Comparison of ENCODE assay signal across 7 mouse cellular contexts in the genomic region with DNA sequence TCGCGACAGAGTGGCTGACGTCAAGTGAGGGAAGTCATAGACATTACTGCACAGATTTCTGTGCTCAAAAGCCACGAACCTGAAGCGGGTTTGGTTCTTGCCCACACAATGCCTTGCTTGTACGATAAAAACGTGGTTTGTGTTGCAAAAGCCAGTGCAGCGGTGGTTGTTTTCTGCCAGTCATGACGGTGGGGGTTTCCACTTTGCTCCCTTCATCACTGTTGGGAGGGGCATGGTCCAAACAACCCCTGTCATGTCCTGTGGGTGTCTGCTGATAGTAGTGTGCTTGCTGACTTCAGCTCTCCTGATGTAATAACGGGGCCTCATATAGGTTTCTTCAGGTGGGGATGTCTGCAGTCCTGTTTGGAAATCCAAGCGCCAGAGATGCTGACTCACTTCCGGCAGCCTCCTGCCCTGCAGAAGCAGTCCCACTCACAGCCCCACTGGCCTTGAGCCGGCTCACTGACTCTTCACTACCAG. TPM values are rescaled to one million over a fixed set of nuclear protein-coding genes. Genes with fewer than 3 reads are reported as not detected.
DNase-seq lines count a peak whose midpoint lies in the region; ATAC-seq and TF ChIP-seq lines count a peak whose summit lies in the region.

No protein-coding gene starts in this region.

- H3K9ac ChIP-seq in ES-E14 (ENCODE audit: insufficient read depth, low read depth, low read length, poor library complexity, severe bottlenecking): 0 out of 2 replicates have a peak overlapping the region, but pooled peaks have one; percentile 16
- no peak overlapping the region for H3K9ac ChIP-seq in forebrain, postnatal 0 days

- no peak for ATAC-seq in forebrain, postnatal 0 days

- no peaks in the 10 kb centered on the region for H3K27me3 ChIP-seq in forebrain, postnatal 0 days (ENCODE audit: insufficient read depth, low read length)

- no peak; the same call in 1 of the 2 replicates for TF ChIP-seq CTCF in bone marrow, adult 2 months (IDR thresholded peaks at IDR 0.05; ENCODE audit: control insufficient read depth, insufficient read depth, low read length)
- TF ChIP-seq CTCF in forebrain, postnatal 0 days (IDR thresholded peaks at IDR 0.05; ENCODE audit: low read depth): no peak

- no peak overlapping the region for H3K4me2 ChIP-seq in forebrain, postnatal 0 days (ENCODE audit: low read depth)

- H3K9me3 ChIP-seq in ES-E14 (ENCODE audit: control insufficient read depth, insufficient read depth, low read depth, low read length): no peaks in the 10 kb centered on the region
- H3K9me3 ChIP-seq in forebrain, postnatal 0 days (ENCODE audit: low read length): no peaks in the 10 kb centered on the region

- peak overlapping the region; percentile 1 to 35; a peak in 1 of 4 replicates for H3K4me3 ChIP-seq in ES-E14 (ENCODE audit: insufficient read depth in 1 of 2, low read depth in 1 of 2, low read length in 2 of 2, poor library complexity in 1 of 2, severe bottlenecking in 1 of 2)
- peak overlapping the region; percentile 26 for H3K4me3 ChIP-seq in bone marrow, adult 2 months (replicated peaks; ENCODE audit: control insufficient read depth, low read depth, low read length)
- no peak overlapping the region for H3K4me3 ChIP-seq in forebrain, postnatal 0 days (ENCODE audit: low read depth, low read length)

- no peak for TF ChIP-seq POLR2A in bone marrow, adult 2 months (IDR thresholded peaks at IDR 0.05; ENCODE audit: borderline replicate concordance, control insufficient read depth, low read depth, low read length)

- no peaks in the 10 kb centered on the region for H3K36me3 ChIP-seq in ES-E14 (ENCODE audit: control insufficient read depth, insufficient read depth, low read length, poor library complexity, severe bottlenecking)
- H3K36me3 ChIP-seq in forebrain, postnatal 0 days (ENCODE audit: insufficient read depth): no peaks in the 10 kb centered on the region

- H3K27ac ChIP-seq in ES-E14 (ENCODE audit: insufficient read depth, low read depth, low read length, poor library complexity, severe bottlenecking): no peak overlapping the region; the same call in 1 of the 2 replicates
- H3K27ac ChIP-seq in bone marrow, adult 2 months (ENCODE audit: control insufficient read depth, insufficient read depth, low read depth, low read length, poor library complexity): peak overlapping the region; percentile 71
- H3K27ac ChIP-seq in forebrain, postnatal 0 days (ENCODE audit: low read depth, low read length): no peak overlapping the region

- no peak for DNase-seq in ES-E14 (ENCODE audit: low read depth, low spot score)
- peak; percentile 49 to 50 for DNase-seq in heart, postnatal 36 days
- DNase-seq in natural killer cell, adult 2 months (ENCODE audit: low spot score in 2 of 2): peak; percentile 88 to 92
- no peak for DNase-seq in forebrain, postnatal 0 days
- DNase-seq in right cerebral cortex, postnatal 36 days (ENCODE audit: low spot score in 2 of 2): no peak
- no peak for DNase-seq in right cerebral cortex, postnatal 4 days

- intact Hi-C loops in heart, postnatal 36 days (cut with DNase I): no loop called here

- H3K4me1 ChIP-seq in ES-E14 (ENCODE audit: control insufficient read depth in 2 of 2, insufficient read depth in 2 of 2, low read length in 2 of 2, poor library complexity in 1 of 2): peaks cover 22 to 24% of the 10 kb centered on the region in 2 experiments
- H3K4me1 ChIP-seq in bone marrow, adult 2 months (ENCODE audit: control insufficient read depth, insufficient read depth, low read length): peaks cover 16% of the 10 kb centered on the region
- no peaks in the 10 kb centered on the region for H3K4me1 ChIP-seq in forebrain, postnatal 0 days (ENCODE audit: insufficient read depth)

- in situ Hi-C loops in ES-E14 (cut with MboI; ENCODE audit: low sequenced_read_pairs in 2 of 2, unreplicated experiment in 2 of 2): no loop called here

- WGBS in bone marrow, adult 2 months: 1% methylated on average over 13 of the region's 13 CpGs
- WGBS in forebrain, postnatal 0 days: 75% methylated on average over 13 of the region's 13 CpGs

TF ChIP-seq in ES-E14, 5 proteins besides CTCF, POLR2A, EP300 and RAD21:
- no peak for TF ChIP-seq CHD2 (IDR thresholded peaks at IDR 0.05; ENCODE audit: low read depth, low read length)
- TF ChIP-seq ZC3H11A (IDR thresholded peaks at IDR 0.05; ENCODE audit: borderline replicate concordance, low read depth, low read length): no peak
TF ChIP-seq in ES-E14: peak in this region for 0.

RNA-seq across cellular contexts. Expression of gene Incenp, which starts 39.5 kb away (rescaled TPM):
- total RNA-seq in ES-E14 (2012; rRNA removed): 107 and 140 TPM in 2 replicates
- 277 and 301 TPM in 2 replicates for polyA plus RNA-seq in bone marrow, adult 2 months (2011; ENCODE audit: insufficient read depth, insufficient read length, low replicate concordance, missing spikeins)
- total RNA-seq in heart, postnatal 36 days (2021): 1 to 10 TPM; 6.6 TPM
- 6.2 and 15.9 TPM in 2 replicates for total RNA-seq in forebrain, postnatal 0 days (2014; rRNA removed)
- polyA plus RNA-seq in forebrain, postnatal 0 days (2015; fragmentation: Nextera tagmentation; extraction: Ambion mirVana): 12.3 and 19.4 TPM in 2 replicates

RNA-seq across cellular contexts. Expression of gene Fth1, which starts 41.5 kb away (rescaled TPM):
- total RNA-seq in ES-E14 (2012; rRNA removed): 413 and 478 TPM in 2 replicates
- polyA plus RNA-seq in bone marrow, adult 2 months (2011; ENCODE audit: insufficient read depth, insufficient read length, low replicate concordance, missing spikeins): 1,509 and 1,706 TPM in 2 replicates
- total RNA-seq in heart, postnatal 36 days (2021): 1,000 to 10,000 TPM; 2,889 to 3,152 TPM
- 228 and 300 TPM in 2 replicates for total RNA-seq in forebrain, postnatal 0 days (2014; rRNA removed)
- 2,942 and 2,984 TPM in 2 replicates for polyA plus RNA-seq in forebrain, postnatal 0 days (2015; fragmentation: Nextera tagmentation; extraction: Ambion mirVana)

Comparison
In these comparisons a context has a peak if more than half of its experiments do, and no peak if none do; other contexts are left out.
1. DNase-seq: peak in heart, postnatal 36 days (2 of 2) and natural killer cell, adult 2 months (2 of 2); none in ES-E14 (single experiment), forebrain, postnatal 0 days (single experiment), right cerebral cortex, postnatal 36 days (0 of 2) and right cerebral cortex, postnatal 4 days (single experiment).